Mouse (Mus musculus) urinary bladder, postnatal 25 days (tissue): ENCODE results near the gene Abcc3.

ENCODE experiments used
- DNase-seq: peaks from one replicate; pipeline ENCODE4 v3.0.0; 2022; ENCODE audit warnings: low spot score

Gene Abcc3

DNA sequence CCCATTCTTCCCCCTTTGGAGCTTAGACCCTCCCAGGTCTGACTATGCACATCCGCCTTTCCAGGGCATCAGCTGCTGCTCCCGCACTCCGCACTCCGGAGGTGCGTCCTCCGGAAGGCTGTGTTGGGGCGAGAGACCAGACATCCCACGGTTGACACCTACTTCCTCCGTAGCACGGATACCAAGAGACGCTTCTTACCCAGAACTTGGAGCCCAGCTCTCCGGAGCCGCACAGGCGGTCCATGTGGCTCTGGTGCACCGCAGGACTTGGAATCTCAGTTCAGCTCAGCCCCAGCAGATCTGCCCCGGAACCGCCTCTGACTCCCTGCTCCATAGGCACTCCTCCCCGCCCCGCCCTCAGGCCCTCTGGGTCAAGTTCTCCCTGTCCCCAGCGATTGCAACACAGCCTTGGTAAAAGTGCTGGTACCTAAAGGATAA lies at the start of gene Abcc3:
Gene Abcc3 (minus strand): TSS at position 326 of the 438 bp plus-strand sequence.
- DNase-seq: peak; percentile 67

GRCm38 (mm10) chr11:94441752-94442151 lies 49.0 kb upstream of the Abcc3 start:
- no peak for DNase-seq

DNA sequence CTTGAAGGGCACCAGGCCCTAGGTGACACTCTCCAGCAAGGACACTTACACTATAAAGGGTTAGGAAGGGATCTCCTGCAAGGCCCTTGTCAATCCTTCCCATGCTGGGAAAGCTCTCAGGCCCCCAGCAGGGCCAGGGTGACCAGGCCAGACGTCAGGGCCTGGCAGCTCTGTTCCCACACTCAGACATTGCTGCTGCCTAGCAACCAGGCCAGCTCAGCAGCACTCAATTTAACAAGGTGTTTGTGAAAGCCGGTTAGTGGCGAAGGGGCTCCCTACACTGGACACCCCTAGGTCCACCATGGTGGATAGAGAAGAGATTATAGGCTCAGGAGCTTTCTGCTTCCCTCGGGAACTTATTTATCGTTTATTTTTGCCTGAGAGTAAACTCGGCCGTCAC lies 48.3 kb upstream of the Abcc3 start:
- DNase-seq: no peak

- no peak for DNase-seq
Observed at GRCm38 (mm10) chr11:94440421-94440820, 47.6 kb upstream of the Abcc3 start.

DNA sequence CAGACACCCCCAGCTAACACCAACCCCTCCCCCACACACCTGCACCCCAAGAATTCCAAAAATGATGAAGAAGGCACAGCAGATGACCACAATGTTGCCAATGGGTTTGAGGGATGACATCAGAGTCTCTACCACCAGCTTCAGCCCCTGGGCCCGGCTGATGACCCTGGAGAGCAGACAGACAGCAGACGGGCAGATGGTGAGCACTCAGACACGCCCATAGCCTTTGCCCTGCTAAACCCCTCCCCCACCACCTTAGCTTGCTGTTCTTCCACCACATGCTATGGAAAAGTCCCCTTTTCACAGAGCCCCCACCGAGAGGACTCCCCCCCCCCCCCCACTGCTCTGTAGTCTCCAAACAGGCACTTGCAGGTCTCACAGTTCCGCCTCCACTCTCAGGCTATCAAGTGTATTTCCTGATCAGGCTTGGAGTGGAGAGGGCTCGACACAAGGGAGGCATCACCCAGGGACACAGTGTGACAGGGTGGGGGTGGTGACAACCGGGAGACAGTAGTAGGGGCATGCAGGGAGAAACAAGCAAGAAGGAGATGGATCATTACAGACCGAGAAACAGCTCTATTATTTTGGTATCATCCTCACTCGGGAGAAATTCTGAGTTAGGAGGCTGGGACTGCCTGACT lies 36.3 kb upstream of the Abcc3 start:
- DNase-seq: no peak

GRCm38 (mm10) chr11:94428091-94428835 lies 35.5 kb upstream of the Abcc3 start:
- DNase-seq: peak; percentile 30

DNA sequence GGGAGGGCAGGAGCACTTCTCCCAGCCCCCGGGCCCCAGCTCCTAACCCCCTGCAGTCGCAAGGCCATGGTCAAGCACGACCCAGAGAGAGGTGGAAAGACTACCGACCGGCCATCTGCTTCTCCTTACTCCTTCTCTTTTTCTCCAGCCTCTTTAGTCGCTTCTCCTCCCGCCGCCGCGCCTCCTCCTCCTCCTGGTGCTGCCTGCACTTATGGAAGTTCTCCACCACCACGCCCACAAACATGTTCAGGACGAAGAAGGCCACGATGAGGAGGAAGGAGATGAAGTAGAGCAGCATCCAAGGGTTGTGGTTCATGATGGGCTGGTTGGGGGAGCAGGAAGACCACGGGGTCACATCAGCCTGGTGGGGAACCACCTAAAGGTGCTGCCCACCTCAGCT lies 32.9 kb upstream of the Abcc3 start:
- no peak for DNase-seq

GRCm38 (mm10) chr11:94425215-94425614 lies 32.4 kb upstream of the Abcc3 start:
- no peak for DNase-seq

- no peak for DNase-seq
Observed at GRCm38 (mm10) chr11:94424380-94424779, 31.6 kb upstream of the Abcc3 start.

DNA sequence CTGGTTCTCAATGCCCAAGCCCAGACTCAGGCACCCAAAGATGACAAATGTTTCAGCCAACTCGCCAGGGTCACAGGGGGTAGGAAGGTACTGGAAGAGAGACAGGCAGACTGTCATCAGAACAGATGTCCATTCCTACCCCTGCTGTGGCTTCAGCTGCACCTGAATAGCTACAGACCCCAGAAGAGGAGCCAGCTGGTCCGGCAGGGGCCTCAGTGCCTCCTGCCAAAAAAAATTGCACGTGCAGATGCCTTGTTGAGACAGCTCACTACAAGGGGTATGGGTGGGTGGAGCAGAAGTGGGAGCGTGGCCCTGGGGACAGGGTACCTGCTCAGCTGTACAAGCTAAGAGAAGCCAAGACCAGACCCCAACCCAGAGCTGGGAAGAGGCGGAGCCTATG lies 31.1 kb upstream of the Abcc3 start:
- DNase-seq: no peak

- no peak for DNase-seq
Observed at GRCm38 (mm10) chr11:94420991-94421390, 28.2 kb upstream of the Abcc3 start.

DNA sequence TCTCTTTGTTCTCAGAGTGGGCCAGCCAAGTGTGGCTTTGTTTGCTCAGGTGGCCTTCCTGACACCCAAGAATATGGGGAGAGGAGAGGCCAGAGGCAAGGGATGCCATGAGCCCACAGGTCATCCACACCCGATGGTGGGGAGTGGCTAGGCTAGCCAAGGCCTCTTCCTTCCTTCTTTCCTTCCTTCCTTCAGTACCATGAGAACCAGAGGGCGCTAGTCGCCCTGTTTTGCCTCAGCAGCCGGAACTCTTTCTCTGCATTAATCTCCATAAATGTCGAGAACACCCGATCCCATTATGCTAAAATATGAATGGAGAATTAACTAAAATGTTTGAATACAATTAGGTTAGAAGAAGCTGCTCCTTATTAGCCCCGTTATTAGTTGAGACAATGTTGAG lies 27.5 kb upstream of the Abcc3 start:
- peak; percentile 35 for DNase-seq

GRCm38 (mm10) chr11:94419004-94419727 lies 26.4 kb upstream of the Abcc3 start:
- DNase-seq: no peak

DNA sequence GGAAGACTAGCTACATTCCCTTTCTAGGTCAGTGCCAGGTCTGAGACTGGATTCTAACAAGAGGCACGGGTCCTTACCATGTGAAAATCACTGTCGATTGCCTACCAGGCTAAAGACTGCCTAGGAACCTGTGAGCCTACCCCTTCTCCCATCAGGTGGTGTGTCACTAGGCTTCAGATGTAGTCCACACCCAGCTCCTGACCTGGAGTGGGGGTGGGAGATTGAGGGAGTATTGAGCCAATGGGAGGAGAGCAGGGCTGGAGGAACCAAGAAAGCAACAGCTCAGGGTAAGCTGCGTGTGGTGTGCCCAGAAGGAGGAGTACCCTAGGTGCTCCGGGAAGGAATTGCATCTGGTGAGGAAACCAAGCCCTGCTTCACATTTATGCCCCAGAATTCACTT lies 21.2 kb upstream of the Abcc3 start:
- DNase-seq: no peak

DNA sequence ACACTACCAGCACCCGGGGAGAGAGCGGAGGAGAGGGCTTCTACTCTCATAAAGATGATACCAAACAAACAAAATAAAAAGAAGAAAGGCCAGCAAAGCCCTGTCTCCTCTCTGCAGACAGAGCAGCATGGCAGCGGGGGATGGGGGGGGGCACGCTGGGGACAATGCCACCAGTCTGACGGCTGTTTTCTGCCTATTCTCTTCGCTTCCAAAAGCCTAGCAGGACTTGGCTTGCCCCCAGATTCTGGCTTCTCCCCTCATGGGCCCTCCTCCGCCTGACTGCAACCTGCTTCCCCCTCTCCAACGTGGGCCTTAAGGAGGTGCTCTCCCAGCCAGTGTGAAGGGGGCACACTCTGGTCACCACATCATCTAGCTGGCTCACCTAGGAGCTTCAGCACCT lies 20.7 kb upstream of the Abcc3 start:
- no peak for DNase-seq

- DNase-seq: no peak
Observed at GRCm38 (mm10) chr11:94412998-94413469, 20.2 kb upstream of the Abcc3 start.

GRCm38 (mm10) chr11:94412562-94412961 lies 19.8 kb upstream of the Abcc3 start:
- DNase-seq: no peak

- no peak for DNase-seq
Observed at GRCm38 (mm10) chr11:94407803-94408321, 15.1 kb upstream of the Abcc3 start.

DNA sequence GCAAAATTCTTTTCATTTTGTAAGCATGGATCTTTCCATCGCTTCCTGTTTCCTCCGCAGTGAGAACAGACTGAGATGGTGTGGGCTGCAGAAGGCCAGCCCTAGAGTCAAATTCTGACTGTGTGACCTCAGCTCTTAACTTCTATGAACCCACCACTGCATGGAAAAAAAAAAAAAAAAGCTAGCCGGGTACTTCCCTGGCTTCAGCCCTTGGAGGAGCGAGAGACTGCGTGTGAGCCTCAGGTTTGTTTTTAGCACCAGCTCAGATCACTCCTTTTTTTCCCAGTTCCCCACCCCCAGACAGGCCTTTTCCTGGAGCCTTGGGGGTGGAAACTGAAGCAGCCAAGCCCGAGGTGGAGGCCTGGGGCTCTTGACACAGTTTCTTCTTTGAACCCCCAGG lies 12.6 kb upstream of the Abcc3 start:
- DNase-seq: no peak

- DNase-seq: peak; percentile 87
Observed at GRCm38 (mm10) chr11:94404641-94405260, 12.0 kb upstream of the Abcc3 start.

GRCm38 (mm10) chr11:94404178-94404577 lies 11.4 kb upstream of the Abcc3 start:
- DNase-seq: peak; percentile 30

DNA sequence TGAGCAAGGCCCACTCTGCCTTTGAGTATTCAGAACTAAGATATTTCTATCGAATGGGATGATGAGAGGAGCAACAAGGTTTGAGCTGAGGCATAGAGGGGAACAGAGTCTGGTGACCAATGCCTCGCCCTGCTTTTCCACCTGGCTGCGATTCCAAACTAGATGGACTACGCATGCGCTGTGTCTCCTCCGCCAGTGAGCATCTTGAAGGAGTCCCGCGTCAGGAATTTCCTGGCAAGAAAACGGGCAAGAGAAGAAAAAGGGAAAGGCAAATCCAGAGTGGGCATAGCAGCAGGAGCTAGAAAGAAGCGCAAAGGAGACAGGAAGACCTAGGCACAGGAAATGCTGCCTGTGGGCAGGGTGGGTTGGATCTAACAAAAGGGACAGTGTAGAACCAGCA lies 11.0 kb upstream of the Abcc3 start:
- DNase-seq: no peak
